Mouse (Mus musculus) forebrain, embryonic 11.5 days (tissue): ENCODE measurements around the gene Slc4a4. TPM values are rescaled to one million over a fixed set of nuclear protein-coding genes. Genes with fewer than 3 reads are reported as not detected.
A peak's percentile ranks its signal among the peaks of the same experiment; 100 is the strongest.

ENCODE experiments used
- ATAC-seq: fragments of 200-750 bp; cut with Nextera tagmentation; replicated peaks from 2 replicates; pipeline ENCODE4 v1.8.0; 2017; ENCODE audit warnings: moderate TSS enrichment; ENCODE audit not compliant: low FRiP score
- DNase-seq: peaks from one replicate; pipeline ENCODE4 v3.0.0-alpha.2; 2017; ENCODE audit warnings: low spot score
- H3K27ac ChIP-seq: fragments of 300-500 bp; sonication (generic); 2 replicates; pipeline ENCODE4 v1.5.1; 2014; ENCODE audit warnings: low read depth, low read length
- H3K27me3 ChIP-seq: fragments of 300-500 bp; sonication (generic); 2 replicates; pipeline ENCODE4 v1.6.1; 2014; ENCODE audit warnings: mild to moderate bottlenecking, low read length, mixed read lengths; ENCODE audit not compliant: control insufficient read depth, insufficient read depth
- H3K36me3 ChIP-seq: fragments of 300-500 bp; sonication (generic); 2 replicates; pipeline ENCODE4 v1.6.1; 2014; ENCODE audit warnings: mild to moderate bottlenecking, low read length, moderate library complexity, mixed read lengths; ENCODE audit not compliant: control insufficient read depth, insufficient read depth
- H3K4me1 ChIP-seq: fragments of 300-500 bp; sonication (generic); replicated peaks from 2 replicates; pipeline ENCODE4 v1.6.1; 2014; ENCODE audit warnings: low read length, mixed read lengths; ENCODE audit not compliant: control insufficient read depth, insufficient read depth
- H3K4me2 ChIP-seq: fragments of 300-500 bp; sonication (generic); 2 replicates; pipeline ENCODE4 v1.6.1; 2014; ENCODE audit warnings: low read depth, mild to moderate bottlenecking, low read length, moderate library complexity, mixed read lengths; ENCODE audit not compliant: severe bottlenecking
- H3K4me3 ChIP-seq: fragments of 300-500 bp; sonication (generic); 2 replicates; pipeline ENCODE4 v1.5.1; 2014; ENCODE audit warnings: low read depth, low read length
- H3K9ac ChIP-seq: fragments of 300-500 bp; sonication (generic); 2 replicates; pipeline ENCODE4 v1.6.1; 2014; ENCODE audit warnings: low read length
- H3K9me3 ChIP-seq: fragments of 300-500 bp; sonication (generic); 2 replicates; pipeline ENCODE4 v1.6.1; 2016; ENCODE audit warnings: low read length, mixed read lengths; ENCODE audit not compliant: control insufficient read depth
- whole genome bisulfite sequencing: fragments of 180-500 bp; shearing (Covaris S2); extraction: QIAGEN DNeasy Blood & Tissue Kit; methylation state at CpG from one replicate; pipeline ENCODE4 v1.1.7; 2014; 5-methylcytosine and 5-hydroxymethylcytosine counted together
- polyA plus RNA-seq: library from polyadenylated mRNA; unstranded; fragments of >200 nt; fragmentation: Nextera tagmentation; extraction: Ambion mirVana; gene quantifications from 2 replicates; pipeline ENCODE4 v1.2.1, GENCODE M21; 2014

The Slc4a4 gene
- polyA plus RNA-seq = 3.0 and 3.1 TPM in 2 replicates

DNA sequence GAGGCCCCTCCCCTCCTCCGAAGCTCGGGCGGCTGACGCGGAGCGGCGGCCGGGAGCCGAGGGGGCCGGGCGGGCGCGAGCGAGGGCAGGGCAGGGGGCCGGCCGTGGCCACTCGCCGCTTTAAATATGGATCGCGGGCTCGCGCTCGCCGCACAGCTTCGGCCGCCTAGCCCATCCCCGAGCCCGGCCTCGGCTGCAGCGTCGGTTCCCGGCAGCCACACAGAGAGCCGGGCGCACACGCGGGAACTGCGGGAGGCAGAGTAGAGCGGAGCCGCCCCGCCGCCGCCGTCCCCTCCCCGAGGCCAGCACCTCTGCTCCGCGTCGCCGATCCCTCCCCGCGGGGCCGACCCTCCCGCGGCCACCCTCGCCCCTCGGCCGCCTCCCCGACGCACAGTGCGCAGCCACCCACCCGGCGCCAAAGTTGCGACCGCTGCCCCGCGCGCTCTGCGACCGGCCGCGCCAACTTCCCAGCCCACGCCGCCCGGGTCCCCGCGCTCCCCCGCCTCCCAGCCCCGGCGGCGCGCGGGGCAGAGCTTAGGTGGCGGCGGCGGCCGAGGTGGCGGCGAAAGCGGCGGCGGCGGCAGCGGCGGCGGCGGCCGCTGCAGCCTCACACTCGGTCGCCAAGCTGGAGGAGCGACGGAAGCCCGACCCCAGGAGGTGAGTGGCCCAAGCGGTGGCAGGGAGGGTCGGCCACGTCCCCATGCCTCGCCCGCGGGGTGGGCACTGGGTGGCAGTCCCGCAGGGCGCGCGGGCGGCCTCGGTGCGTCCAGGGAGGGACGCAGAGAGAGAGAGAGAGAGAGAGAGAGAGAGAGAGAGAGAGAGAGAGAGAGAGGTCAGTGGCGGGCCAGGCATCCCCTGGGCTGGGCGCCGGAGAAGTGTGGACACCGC, at the start of gene Slc4a4:
Gene Slc4a4 (plus strand): TSS at position 151 of the 888 bp plus-strand sequence.
- Histone ChIP-seq H3K9ac (peak within 1 kb of the TSS; percentile 77), H3K9me3 (no peaks in the 10 kb centered on the region), H3K27me3 (no peaks in the 10 kb centered on the region; the same call in 1 of the 2 replicates), H3K36me3 (no peaks in the 10 kb centered on the region), H3K4me1 (0 out of 2 replicates have a peak, but pooled peaks cover 3% of the 10 kb centered on the region), H3K27ac (no peak within 1 kb of the TSS), H3K4me3 (peak within 1 kb of the TSS; percentile 82), H3K4me2 (peak within 1 kb of the TSS; percentile 80)
- ATAC-seq (peak; percentile 81), DNase-seq (peak; percentile 79)
- WGBS = under 1% methylated on average over 79 of the region's 119 CpGs

DNA sequence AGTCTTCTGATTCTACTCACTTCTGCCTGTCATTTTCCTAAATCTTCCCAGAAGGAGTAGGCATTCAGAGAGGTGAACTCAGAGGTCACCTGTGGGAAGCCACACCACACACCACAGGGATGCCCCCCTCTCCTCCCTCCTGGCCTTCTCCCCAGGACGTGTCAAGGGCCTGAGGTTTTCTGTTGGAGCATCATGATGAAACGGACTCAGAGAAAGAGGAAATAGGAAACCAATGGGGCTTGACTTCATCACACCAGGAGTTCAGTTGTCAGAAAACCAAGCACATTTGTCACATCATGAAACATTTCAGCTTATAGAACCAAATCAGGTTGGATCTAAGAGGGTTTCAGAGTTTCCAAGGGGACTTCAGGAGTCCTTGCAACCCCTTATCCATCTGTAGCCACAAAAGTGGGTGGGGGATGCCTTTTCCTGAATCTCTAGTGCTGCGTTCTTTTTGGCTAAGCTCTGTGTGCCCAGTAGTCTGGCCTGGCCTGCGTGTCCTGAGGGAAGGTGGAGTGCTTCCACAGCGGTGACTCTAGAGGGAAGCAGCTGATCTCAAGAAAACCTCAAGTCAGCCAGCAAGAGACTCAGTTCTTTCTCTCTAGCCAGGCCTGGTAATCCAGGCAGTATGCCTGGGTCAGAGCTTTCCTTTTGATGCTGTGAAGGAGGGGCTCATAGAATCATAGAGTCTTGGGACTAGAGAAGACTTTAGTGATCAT, 46.4 kb upstream of the Slc4a4 start:
- H3K4me1 ChIP-seq = no peaks in the 10 kb centered on the region
- DNase-seq (no peak), ATAC-seq (no peak)
- no peaks in the 10 kb centered on the region for H3K9me3 ChIP-seq
- no peaks in the 10 kb centered on the region for H3K27me3 ChIP-seq
- no peaks in the 10 kb centered on the region for H3K36me3 ChIP-seq
- WGBS = 83% methylated on average over 5 of the region's 5 CpGs
- H3K27ac ChIP-seq = no peak overlapping the region
- no peak overlapping the region for H3K4me3 ChIP-seq
- no peak overlapping the region for H3K9ac ChIP-seq
- no peak overlapping the region for H3K4me2 ChIP-seq

DNA sequence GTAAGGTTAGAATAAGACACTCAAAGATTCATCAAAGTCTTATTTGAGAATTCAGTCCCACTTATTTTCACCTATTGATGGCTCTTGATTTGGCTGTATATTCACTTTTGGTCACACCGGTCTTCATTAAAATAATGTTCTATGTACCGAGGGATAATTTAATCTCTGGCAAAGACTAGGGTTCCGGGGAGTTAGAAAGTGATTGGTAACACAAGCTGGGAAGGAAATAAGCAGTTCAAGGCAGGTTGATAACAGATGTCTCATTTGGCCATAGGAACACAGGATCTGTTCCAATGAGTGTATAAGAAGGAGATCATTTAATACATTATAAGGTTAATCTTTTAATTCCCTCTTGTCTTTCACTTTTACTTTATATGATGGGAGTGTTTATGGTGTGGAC, 29.3 kb upstream of the Slc4a4 start:
- H3K4me1 ChIP-seq = no peaks in the 10 kb centered on the region
- DNase-seq (no peak), ATAC-seq (no peak)
- H3K9ac ChIP-seq = no peak overlapping the region
- H3K4me2 ChIP-seq = no peak overlapping the region
- H3K4me3 ChIP-seq = no peak overlapping the region
- H3K9me3 ChIP-seq = no peaks in the 10 kb centered on the region
- no peaks in the 10 kb centered on the region for H3K27me3 ChIP-seq
- no peak overlapping the region for H3K27ac ChIP-seq
- H3K36me3 ChIP-seq = no peaks in the 10 kb centered on the region
- 97% methylated on average over 3 of the region's 3 CpGs for WGBS

DNA sequence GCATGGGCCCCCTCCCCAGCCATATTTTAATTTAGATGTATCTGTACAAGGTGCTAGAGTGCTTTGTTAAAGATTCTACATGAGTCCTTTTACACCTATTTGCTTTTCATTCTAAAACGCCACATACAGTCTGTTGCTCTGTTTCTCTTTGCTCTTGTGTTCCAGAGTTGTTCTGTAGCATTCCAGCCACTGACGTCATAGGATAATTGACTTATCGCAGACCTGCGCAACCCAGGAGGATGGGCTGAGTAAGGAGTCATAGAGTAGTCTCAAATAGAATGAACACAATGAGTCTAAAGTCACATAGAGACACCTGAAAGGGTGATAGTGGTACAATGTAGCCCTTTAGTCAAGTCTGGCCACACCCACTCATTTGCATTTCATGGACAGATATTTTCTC, 28.8 kb upstream of the Slc4a4 start:
- no peak for ATAC-seq
- H3K9ac ChIP-seq = no peak overlapping the region
- H3K4me3 ChIP-seq = no peak overlapping the region
- 89% methylated on average over 4 of the region's 4 CpGs for WGBS
- H3K27ac ChIP-seq = no peak overlapping the region
- H3K4me1 ChIP-seq = no peaks in the 10 kb centered on the region
- H3K36me3 ChIP-seq = no peaks in the 10 kb centered on the region
- DNase-seq = no peak
- H3K27me3 ChIP-seq = no peaks in the 10 kb centered on the region
- H3K9me3 ChIP-seq = no peaks in the 10 kb centered on the region
- H3K4me2 ChIP-seq = no peak overlapping the region

DNA sequence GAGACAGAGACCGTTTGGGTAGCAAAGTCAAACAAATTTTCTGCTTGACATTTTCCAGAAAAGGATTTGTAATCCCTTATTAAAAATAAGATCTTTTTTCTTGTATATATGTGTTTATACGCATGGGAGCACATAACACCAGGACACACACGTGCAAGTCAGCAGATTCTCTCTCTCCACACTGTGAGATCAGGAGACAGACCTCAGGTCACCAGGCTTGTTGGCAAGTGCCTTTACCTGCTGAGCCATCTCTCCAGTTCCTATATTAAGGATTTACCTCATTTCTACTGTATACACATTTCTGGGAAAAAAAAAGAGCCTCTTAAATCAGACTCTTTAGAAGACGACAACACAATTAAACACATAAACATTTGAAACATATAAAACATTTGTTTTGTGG, 28.4 kb upstream of the Slc4a4 start:
- DNase-seq (no peak), ATAC-seq (no peak)
- Histone ChIP-seq H3K27me3 (no peaks in the 10 kb centered on the region), H3K4me1 (no peaks in the 10 kb centered on the region), H3K4me3 (no peak overlapping the region), H3K4me2 (no peak overlapping the region), H3K9me3 (no peaks in the 10 kb centered on the region), H3K27ac (no peak overlapping the region), H3K9ac (no peak overlapping the region), H3K36me3 (no peaks in the 10 kb centered on the region)
- WGBS = 78% methylated on average over 4 of the region's 4 CpGs

DNA sequence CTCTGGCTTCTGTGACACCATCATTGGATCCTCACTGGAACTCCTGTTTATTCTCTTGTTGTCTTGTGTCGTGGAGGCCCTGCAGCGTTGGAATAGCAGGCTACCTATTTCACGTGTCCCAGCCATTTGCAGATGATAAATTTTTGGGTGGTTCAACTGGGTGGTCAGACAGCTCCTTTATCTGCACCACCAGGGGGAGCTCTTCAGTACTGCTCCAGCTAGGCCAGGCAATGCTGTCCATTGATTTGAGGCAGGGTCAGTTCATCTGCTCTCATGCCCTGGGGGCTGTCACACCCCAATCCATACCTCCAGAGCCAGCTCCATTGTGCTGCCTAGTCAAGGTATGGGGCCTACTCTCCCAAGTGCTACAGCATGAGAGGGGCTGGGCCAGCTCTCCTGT, 24.5 kb upstream of the Slc4a4 start:
- H3K4me3 ChIP-seq = no peak overlapping the region
- no peaks in the 10 kb centered on the region for H3K4me1 ChIP-seq
- no peaks in the 10 kb centered on the region for H3K9me3 ChIP-seq
- ATAC-seq (0 out of 2 replicates have a peak, but pooled peaks have one; percentile 15), DNase-seq (peak; percentile 57)
- no peak overlapping the region for H3K9ac ChIP-seq
- H3K27ac ChIP-seq = no peak overlapping the region
- no peak overlapping the region for H3K4me2 ChIP-seq
- H3K27me3 ChIP-seq = no peaks in the 10 kb centered on the region
- 69% methylated on average over 3 of the region's 3 CpGs for WGBS
- no peaks in the 10 kb centered on the region for H3K36me3 ChIP-seq

DNA sequence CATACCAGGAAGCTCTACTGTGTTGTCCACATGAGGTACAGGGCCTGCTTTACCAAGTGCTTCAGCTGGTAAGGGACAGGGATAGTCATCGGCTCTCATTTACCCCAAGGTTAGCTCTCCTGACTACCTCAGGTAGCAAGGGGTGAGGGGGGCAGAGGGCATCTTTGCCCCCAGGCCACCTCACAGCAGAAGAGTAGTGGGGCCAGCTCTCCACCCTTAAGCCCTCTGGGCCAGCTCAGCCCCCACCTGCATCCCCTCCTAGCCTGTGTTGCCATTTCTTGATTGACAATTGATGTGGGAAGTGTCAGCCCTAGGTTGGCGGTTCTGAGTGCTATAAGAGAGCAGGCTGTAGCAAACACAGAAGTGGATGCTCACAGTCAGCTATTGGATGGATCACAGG, 23.8 kb upstream of the Slc4a4 start:
- H3K9me3 ChIP-seq = no peaks in the 10 kb centered on the region
- no peak overlapping the region for H3K4me3 ChIP-seq
- H3K9ac ChIP-seq = no peak overlapping the region
- H3K27me3 ChIP-seq = no peaks in the 10 kb centered on the region
- H3K4me2 ChIP-seq = no peak overlapping the region
- 93% methylated on average over 2 of the region's 2 CpGs for WGBS
- H3K36me3 ChIP-seq = no peaks in the 10 kb centered on the region
- ATAC-seq (0 out of 2 replicates have a peak, but pooled peaks have one; percentile 5), DNase-seq (no peak)
- no peaks in the 10 kb centered on the region for H3K4me1 ChIP-seq
- no peak overlapping the region for H3K27ac ChIP-seq

DNA sequence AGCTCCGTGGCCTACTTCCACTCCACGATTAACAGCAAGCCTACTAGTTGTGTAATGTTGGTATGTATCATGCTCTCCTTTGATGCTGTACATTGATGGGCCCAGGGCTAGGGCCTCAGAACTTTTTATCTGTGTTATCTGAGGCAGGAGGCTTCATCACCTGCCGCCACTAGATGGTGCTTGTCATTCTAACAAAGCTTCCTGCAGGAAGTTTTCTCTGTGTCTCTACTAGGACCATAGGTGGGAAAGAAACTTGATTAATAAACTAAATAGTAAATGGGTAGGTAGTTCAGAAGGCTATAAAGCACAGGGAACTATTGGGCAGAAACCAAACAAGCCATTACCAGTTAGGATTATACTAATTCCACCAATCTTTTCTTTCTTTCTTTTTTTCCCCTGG, 2.5 kb upstream of the Slc4a4 start:
- WGBS = 22% methylated on average over 3 of the region's 3 CpGs
- H3K36me3 ChIP-seq = no peaks in the 10 kb centered on the region
- H3K9me3 ChIP-seq = no peaks in the 10 kb centered on the region
- H3K4me3 ChIP-seq = no peak overlapping the region
- H3K9ac ChIP-seq = no peak overlapping the region
- no peak overlapping the region for H3K4me2 ChIP-seq
- no peaks in the 10 kb centered on the region; the same call in 1 of the 2 replicates for H3K27me3 ChIP-seq
- no peak for ATAC-seq
- H3K4me1 ChIP-seq = 0 out of 2 replicates have a peak, but pooled peaks cover 3% of the 10 kb centered on the region
- peak; percentile 57 for DNase-seq
- no peak overlapping the region for H3K27ac ChIP-seq
